Mouse (Mus musculus) ES-E14 (cell line): Measurements from ENCODE around the gene Fancc. TPM values are rescaled to one million over a fixed set of nuclear protein-coding genes. Genes with fewer than 3 reads are reported as not detected.

Experiments
- DNase-seq: peaks from one replicate; pipeline ENCODE4 v3.0.0-alpha.2; 2013; ENCODE audit warnings: low read depth, low spot score
- H3K27ac ChIP-seq: 2 replicates; pipeline ENCODE4 v1.5.1; 2012; ENCODE audit warnings: low read depth, mild to moderate bottlenecking, low read length, moderate library complexity, mixed read lengths; ENCODE audit not compliant: poor library complexity, insufficient read depth, severe bottlenecking
- H3K36me3 ChIP-seq: 2 replicates; pipeline ENCODE4 v1.6.1; 2012; ENCODE audit warnings: mild to moderate bottlenecking, low read length, moderate library complexity, mixed read lengths; ENCODE audit not compliant: control insufficient read depth, poor library complexity, insufficient read depth, severe bottlenecking
- H3K4me1 ChIP-seq, 2 experiments: fragments of 150-350 bp in 1 of 2; sonication (generic) in 1 of 2; 2 replicates each; pipeline ENCODE4 v1.6.1; 2012; ENCODE audit warnings: low read length in 2 of 2, mild to moderate bottlenecking in 1 of 2, mixed read lengths in 1 of 2; ENCODE audit not compliant: control insufficient read depth in 2 of 2, insufficient read depth in 2 of 2, poor library complexity in 1 of 2
- H3K4me3 ChIP-seq, 2 experiments: fragments of 150-350 bp in 1 of 2; sonication (generic) in 1 of 2; 2 replicates each; pipeline ENCODE4 v1.5.1; 2012; ENCODE audit warnings: low read length in 2 of 2, low read depth in 1 of 2, mild to moderate bottlenecking in 1 of 2, mixed read lengths in 1 of 2; ENCODE audit not compliant: insufficient read depth in 1 of 2, poor library complexity in 1 of 2, severe bottlenecking in 1 of 2
- H3K9ac ChIP-seq: 2 replicates; pipeline ENCODE4 v1.6.1; 2012; ENCODE audit warnings: low read depth, mild to moderate bottlenecking, low read length, mixed read lengths; ENCODE audit not compliant: poor library complexity, insufficient read depth, severe bottlenecking
- H3K9me3 ChIP-seq: fragments of 150-350 bp; sonication (generic); 2 replicates; pipeline ENCODE4 v1.6.1; 2012; ENCODE audit warnings: low read depth, mild to moderate bottlenecking, low read length; ENCODE audit not compliant: control insufficient read depth, insufficient read depth
- CHD2 ChIP-seq: IDR thresholded peaks from 2 replicates; pipeline ENCODE4 v1.6.1; 2014; ENCODE audit warnings: mild to moderate bottlenecking, low read depth, low read length, inconsistent platforms
- HCFC1 ChIP-seq: IDR thresholded peaks from 2 replicates; pipeline ENCODE4 v1.6.1; 2012; ENCODE audit warnings: low read length, inconsistent platforms, borderline replicate concordance; ENCODE audit not compliant: insufficient read depth
- MAFK ChIP-seq: IDR thresholded peaks from 2 replicates; pipeline ENCODE4 v1.6.1; 2014; ENCODE audit warnings: mild to moderate bottlenecking, low read depth, low read length, inconsistent platforms; ENCODE audit not compliant: insufficient read depth
- ZC3H11A ChIP-seq: IDR thresholded peaks from 2 replicates; pipeline ENCODE4 v1.6.1; 2012; ENCODE audit warnings: low read depth, mild to moderate bottlenecking, inconsistent platforms, low read length, borderline replicate concordance
- ZNF384 ChIP-seq: IDR thresholded peaks from 2 replicates; pipeline ENCODE4 v1.6.1; 2012; ENCODE audit warnings: low read depth, low read length, inconsistent platforms
- in situ Hi-C, 2 experiments: fragments of 600-800 bp; cut with MboI; formaldehyde crosslinking; loops; one replicate each; pipeline ENCODE4 v1.15.1; 2025; ENCODE audit warnings: low sequenced_read_pairs in 2 of 2, inconsistent platforms in 1 of 2; ENCODE audit not compliant: unreplicated experiment in 2 of 2
- total RNA-seq: library from RNA; depleted of rRNA; stranded (reverse); fragments of 300-350 nt; gene quantifications from 2 replicates; pipeline ENCODE4 v1.2.3, GENCODE M21; 2012

The Fancc gene
- total RNA-seq, 1 experiment: 9.4 TPM

DNA sequence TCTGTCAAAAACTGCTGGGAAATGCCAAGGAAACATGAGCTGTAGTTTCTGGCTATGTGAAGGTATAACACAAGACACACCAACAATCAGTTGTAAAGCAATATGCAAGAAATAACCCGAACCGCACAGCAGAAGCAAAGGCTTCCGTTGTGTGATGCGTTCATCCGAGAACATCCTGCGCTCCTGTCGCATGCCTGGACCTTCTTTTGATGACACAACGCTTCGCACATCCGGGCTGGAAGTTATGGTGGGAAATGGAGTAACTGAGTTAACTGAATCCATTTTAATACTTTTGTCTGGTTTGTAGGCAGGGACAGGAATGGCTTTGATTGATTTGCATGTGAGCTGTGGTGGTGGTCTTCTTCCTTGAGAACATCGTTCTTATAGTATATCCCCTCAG is 249.4 kb downstream of the Fancc start:
- Histone ChIP-seq H3K4me3 (no peak overlapping the region), H3K36me3 (peaks cover 11% of the 10 kb centered on the region), H3K9me3 (no peaks in the 10 kb centered on the region), H3K27ac (no peak overlapping the region), H3K4me1 (peaks cover 1 to 5% of the 10 kb centered on the region in 2 experiments; a peak in 2 of 4 replicates), H3K9ac (no peak overlapping the region)
- in situ Hi-C loops: no loop called here
- DNase-seq: no peak
- TF ChIP-seq MAFK (no peak), ZNF384 (no peak), ZC3H11A (no peak), CHD2 (no peak), HCFC1 (no peak)

GRCm38 (mm10) chr13:63247041-63247440 is 250.0 kb downstream of the Fancc start:
- peaks cover 15% of the 10 kb centered on the region for H3K36me3 ChIP-seq
- H3K4me1 ChIP-seq: peaks cover 3 to 5% of the 10 kb centered on the region in 2 experiments; a peak in 2 of 4 replicates
- TF ChIP-seq HCFC1: no peak
- TF ChIP-seq CHD2: no peak
- DNase-seq: no peak
- no peak overlapping the region for H3K27ac ChIP-seq
- in situ Hi-C loops: no loop called here
- H3K4me3 ChIP-seq: no peak overlapping the region
- H3K9ac ChIP-seq: no peak overlapping the region
- no peaks in the 10 kb centered on the region for H3K9me3 ChIP-seq

DNA sequence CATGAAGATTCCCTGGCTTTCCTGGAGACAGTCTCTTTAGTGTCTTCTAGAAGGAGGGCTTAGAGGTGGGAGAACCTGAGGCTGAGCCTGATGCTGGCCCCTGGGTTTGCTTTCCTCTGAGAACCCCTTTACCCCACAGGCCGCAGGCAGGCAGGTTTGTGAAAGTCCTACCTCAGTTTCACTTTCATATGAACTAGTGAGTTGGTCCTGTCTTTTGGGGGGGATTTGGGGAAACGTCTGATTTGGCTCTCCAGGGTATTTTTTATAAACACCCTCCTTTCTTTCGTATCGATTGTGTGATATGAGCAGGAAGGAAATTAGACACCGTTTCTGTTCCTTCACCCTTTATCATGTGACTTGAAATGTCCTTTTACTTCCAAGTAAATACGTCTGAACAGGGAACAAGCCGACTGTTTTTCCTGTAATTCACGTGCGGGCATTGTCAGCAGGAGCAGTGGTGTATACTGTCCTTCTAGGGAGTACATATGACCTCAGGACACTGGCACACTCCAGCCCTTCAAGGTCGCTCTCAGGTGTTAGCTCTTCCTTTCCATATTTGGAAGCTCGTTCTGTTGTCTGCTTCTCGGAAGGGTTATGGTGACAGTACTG is 250.6 kb downstream of the Fancc start:
- in situ Hi-C loops: no loop called here
- Histone ChIP-seq H3K9me3 (no peaks in the 10 kb centered on the region), H3K36me3 (peaks cover 19% of the 10 kb centered on the region), H3K9ac (no peak overlapping the region), H3K4me3 (no peak overlapping the region), H3K27ac (no peak overlapping the region), H3K4me1 (peaks cover 5 to 7% of the 10 kb centered on the region in 2 experiments; a peak in 2 of 4 replicates)
- TF ChIP-seq ZNF384 (no peak), ZC3H11A (no peak), HCFC1 (no peak)
- no peak for DNase-seq

GRCm38 (mm10) chr13:63245812-63246211 is 251.3 kb downstream of the Fancc start:
- in situ Hi-C loops: no loop called here
- H3K4me3 ChIP-seq: no peak overlapping the region
- no peak overlapping the region for H3K27ac ChIP-seq
- peaks cover 19% of the 10 kb centered on the region for H3K36me3 ChIP-seq
- H3K9me3 ChIP-seq: no peaks in the 10 kb centered on the region
- DNase-seq: no peak
- no peak overlapping the region for H3K9ac ChIP-seq
- peaks cover 6 to 9% of the 10 kb centered on the region in 2 experiments; a peak in 2 of 4 replicates for H3K4me1 ChIP-seq
- TF ChIP-seq MAFK (no peak), ZNF384 (0 out of 2 replicates have a peak, but pooled peaks have one; percentile 13), HCFC1 (no peak), ZC3H11A (no peak), CHD2 (no peak)

- no peak overlapping the region for H3K27ac ChIP-seq
- H3K4me1 ChIP-seq: peaks cover 9 to 10% of the 10 kb centered on the region in 2 experiments; a peak in 2 of 4 replicates
- in situ Hi-C loops: no loop called here
- no peak overlapping the region for H3K9ac ChIP-seq
- peaks cover 19% of the 10 kb centered on the region for H3K36me3 ChIP-seq
- TF ChIP-seq ZC3H11A (no peak), HCFC1 (no peak), ZNF384 (no peak), CHD2 (no peak), MAFK (no peak)
- H3K9me3 ChIP-seq: no peaks in the 10 kb centered on the region
- no peak for DNase-seq
- H3K4me3 ChIP-seq: no peak overlapping the region
Measured at GRCm38 (mm10) chr13:63245218-63245617, 251.9 kb downstream of the Fancc start.
